Mouse (Mus musculus) thymus, adult 18-20 months (tissue): ENCODE data around the gene Cd22.
"Not testable (repeated sequence)": the region's sequence is repeated elsewhere in the genome, so short reads cannot be mapped to it uniquely, and the experiment has no call there.

Experiments used
- DNase-seq, 2 experiments: peaks; one replicate each; pipeline ENCODE4 v3.0.0; 2022; ENCODE audit warnings: mixed read lengths in 2 of 2

The Cd22 gene

GRCm38 (mm10) chr7:30880176-30880575, at the start of gene Cd22:
TSS of gene Cd22 (minus strand) at chr7:30880342.
- DNase-seq: no peak

GRCm38 (mm10) chr7:30924581-30924980, 44.4 kb upstream of the Cd22 start, which contains the start of gene Hamp2:
TSS of gene Hamp2 (minus strand) at chr7:30924681.
- not testable (repeated sequence) for DNase-seq

DNA sequence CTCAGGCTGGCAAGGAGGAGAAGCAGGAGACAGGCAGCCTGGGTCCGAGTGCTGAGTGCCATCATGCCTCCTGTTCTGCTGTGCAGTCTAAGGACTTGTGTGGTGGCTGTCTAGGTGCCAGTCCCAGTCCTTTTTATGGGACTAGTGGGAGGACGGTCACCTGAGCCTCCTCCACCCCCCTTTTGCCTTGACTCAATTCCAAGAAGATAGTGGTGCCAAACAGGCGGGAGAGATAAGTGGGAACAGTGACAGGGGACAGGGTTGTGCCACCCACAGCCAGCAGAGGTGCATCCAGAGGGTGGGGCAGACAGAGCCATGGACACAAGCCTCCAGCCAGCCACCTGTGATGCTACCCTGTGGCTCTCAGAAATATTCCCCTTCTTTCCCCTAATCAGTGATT, 43.9 kb upstream of the Cd22 start:
- no peak for DNase-seq

- DNase-seq: not testable (repeated sequence)
Observed at GRCm38 (mm10) chr7:30922490-30922889, 42.3 kb upstream of the Cd22 start.

- no peak for DNase-seq
Observed at GRCm38 (mm10) chr7:30920217-30920616, 40.1 kb upstream of the Cd22 start.

DNA sequence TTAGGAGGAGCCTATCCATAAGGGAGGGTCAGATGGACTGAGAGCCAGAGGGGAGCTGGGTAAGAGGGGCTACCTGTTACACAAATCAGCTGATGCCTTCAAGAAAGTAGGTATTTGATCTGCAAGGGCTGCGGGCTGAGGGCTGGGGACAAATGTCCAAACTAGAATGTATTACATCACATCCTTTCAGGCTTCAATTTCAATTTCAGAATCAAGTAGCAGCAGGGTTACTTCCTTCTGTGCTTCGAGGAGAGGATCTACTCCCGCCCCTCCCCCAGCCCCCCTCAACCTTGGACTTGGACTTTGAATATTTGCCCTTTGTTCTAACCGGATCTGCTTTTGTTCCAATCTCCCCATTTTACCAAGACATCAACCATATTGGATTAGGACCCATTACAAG, 37.1 kb upstream of the Cd22 start:
- DNase-seq: no peak

GRCm38 (mm10) chr7:30916713-30917112, 36.6 kb upstream of the Cd22 start:
- no peak for DNase-seq

DNA sequence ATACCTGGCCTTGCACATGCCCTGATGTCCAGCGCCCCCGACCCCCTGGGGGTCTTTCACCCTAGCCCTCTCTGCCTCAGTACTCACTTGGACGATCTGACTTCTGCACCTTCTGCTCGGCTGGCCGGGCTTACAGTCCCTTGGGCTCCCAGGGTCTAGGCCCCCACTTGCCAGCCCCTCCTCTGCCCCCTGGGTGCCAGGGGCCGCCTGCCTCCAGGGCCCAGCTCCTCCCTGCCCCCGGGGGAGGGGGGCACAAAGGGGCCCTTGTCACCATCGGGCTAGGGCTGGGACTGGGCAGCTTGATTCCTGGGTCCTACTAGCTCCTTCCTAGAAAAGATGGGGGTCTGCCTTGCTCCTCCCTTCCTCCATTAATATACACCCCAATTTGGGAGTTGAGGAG, 34.6 kb upstream of the Cd22 start, which contains the start of gene Mag:
Gene Mag (minus strand): TSS at position 142 of the 400 bp plus-strand sequence.
- DNase-seq: no peak

- DNase-seq: no peak
Observed at GRCm38 (mm10) chr7:30909773-30910172, 29.6 kb upstream of the Cd22 start.

DNA sequence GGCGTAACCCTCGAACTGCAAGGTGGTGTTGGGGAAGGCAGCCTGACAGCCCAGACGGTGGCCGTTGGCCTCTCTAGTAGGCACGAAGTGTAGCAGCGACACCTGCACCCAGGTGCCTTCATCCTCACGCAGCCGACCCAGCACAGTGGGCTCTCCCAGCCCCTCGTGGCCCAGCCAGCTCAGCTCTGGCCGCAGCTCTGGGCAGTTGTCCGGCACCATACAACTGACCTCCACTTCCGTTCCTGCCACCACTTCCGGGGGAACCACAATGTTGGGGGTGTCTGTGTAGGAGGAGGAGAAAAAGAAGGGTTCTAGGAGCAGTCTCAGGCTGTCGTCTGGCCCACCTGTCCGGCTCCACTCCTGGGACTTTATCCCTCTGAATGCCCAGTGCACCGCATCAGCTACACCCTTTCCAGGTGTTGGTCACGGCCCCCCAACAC, 28.9 kb upstream of the Cd22 start:
- no peak for DNase-seq

- no peak for DNase-seq
Observed at GRCm38 (mm10) chr7:30908277-30908991, 28.3 kb upstream of the Cd22 start.

DNA sequence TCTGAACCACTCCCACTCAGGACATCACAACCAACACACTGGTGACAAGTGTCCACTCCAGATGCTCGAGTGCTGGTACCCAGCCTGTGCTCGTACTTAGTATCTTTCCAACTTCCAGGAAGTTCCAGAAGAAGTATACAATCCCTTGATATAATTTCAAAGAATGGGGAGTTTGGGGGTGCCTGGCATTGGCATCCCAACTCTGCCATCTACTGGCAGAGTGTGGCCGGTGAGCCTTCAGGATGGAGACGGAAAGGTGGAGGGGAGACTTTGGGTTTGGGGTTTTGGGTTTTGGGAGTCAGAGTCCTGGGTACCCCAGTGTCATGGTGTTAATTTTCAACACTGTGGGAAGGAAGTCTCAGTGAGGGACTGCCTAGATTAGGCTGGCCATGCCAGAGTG, 23.9 kb upstream of the Cd22 start:
- no peak for DNase-seq

DNA sequence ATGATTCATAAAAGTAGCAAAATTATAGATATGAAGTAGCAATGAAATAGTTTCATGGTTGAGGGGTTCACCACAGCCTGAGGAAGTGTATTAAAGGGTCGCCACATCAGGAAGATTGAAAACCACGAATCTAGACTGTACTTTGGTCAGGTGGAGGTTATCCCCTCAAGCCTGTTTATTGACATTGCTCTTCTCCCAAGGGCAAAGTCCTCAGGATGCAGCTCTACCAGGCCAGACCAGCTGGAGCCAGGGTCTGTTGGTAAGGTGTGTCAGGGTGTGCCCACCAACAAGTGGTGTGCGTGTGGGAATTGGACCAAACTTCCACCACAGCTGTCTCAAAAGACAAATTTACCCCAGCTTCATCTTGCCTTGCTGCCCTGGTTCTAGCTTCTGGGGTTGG, 15.1 kb upstream of the Cd22 start:
- no peak for DNase-seq

- DNase-seq: no peak
Observed at GRCm38 (mm10) chr7:30892515-30892914, 12.4 kb upstream of the Cd22 start.

GRCm38 (mm10) chr7:30891746-30892145, 11.6 kb upstream of the Cd22 start:
- DNase-seq: no peak

DNA sequence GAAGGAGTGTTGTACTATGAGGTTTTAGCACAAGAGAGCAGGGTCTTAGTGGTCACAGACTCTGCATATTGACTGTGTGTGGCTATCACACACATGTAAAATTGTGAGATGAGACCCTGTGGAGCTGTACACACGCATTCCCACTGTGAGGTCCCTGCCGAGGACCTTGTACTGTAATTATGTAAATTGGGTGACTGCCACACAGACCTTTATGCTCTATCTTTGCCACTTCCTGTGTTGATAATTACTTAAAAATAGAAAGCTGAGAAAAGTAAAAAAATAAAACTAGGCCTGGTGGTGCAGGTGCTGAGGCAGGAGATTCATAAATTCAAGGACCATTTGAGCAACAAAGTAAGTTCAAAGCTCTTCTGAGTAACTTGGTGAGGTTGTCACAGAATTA, 10.5 kb upstream of the Cd22 start:
- DNase-seq: no peak

DNA sequence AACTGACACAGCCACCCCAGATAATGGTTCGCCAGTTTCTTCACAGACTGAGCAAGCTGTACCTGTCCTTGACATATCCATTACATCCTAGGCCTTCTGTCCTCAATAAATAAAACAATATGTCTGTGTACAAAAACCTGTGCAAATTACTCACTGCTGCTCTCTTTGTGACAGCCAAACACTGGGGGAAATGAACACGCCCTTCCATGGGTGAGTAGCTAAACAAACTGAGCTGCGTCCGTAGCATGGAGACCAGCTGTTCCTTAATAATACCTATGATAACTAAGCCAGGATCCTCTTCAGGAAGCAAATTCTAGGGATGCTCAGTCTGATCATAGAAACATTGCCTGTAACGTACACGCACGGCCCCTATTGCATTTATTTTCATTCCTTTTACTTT, 8.6 kb upstream of the Cd22 start:
- no peak for DNase-seq

GRCm38 (mm10) chr7:30887568-30888188, 7.5 kb upstream of the Cd22 start:
- peak in 1 of 2 experiments; percentile 27 for DNase-seq

DNA sequence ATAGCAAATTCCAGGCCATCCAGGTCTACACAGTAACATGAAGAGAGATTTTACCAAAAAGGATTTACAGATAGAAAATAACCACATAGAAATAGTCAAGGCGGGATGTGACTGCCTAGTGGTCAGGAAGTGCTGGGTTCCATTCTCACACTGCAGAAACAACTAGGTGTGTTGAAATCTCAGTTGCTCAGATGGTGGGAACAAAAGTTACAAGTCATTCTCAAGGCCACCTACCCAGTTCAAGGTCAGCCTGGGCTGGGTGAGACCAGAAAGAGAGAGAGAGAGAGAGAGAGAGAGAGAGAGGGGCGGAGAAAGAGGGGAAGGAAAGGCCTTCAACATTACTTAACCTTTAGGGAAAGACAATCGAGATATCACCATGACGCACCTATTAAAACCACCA, 6.7 kb upstream of the Cd22 start:
- no peak for DNase-seq

DNA sequence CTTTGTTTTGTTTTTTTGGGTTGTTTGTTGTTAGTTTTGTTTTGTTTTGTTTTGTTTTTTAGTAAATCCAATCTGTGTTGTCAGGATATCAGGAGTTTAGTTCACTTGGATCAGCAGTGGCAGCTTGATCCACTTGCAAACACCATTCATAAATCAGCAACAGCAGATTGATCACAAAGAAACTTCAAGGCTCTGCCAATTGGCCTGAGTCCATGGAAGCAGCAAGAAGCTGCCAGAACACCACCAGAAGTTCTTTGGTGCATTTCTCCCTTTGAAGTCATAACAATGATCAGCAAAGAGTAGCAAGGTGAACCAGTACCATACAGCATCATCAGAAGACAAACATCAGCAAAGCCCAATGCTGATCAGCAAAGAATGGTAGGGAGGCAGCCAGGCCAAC, 3.9 kb upstream of the Cd22 start:
- no peak for DNase-seq

- no peak for DNase-seq
Observed at GRCm38 (mm10) chr7:30881367-30881766, 1.2 kb upstream of the Cd22 start.

DNA sequence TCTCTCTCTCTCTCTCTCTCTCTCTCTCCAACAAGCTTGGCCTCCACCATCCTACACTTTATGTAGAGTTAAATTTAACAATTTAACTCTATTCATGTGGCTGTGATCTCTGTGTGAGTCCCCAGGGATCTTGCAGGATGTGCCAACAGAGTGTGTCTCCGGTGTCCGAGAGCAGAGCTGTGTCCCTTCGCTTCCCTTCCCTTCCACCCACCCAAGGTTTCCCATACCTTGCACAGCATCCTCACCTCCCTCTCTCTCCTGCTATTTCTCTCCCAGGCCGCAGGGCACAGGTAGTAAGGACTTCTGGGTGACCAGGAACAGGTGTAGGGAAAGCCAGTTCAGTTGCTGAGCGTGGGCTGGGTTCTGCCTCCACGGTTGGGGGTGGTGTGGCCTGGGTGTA, 1.2 kb downstream of the Cd22 start:
- no peak for DNase-seq

GRCm38 (mm10) chr7:30873083-30873482, 7.1 kb downstream of the Cd22 start:
- peak; percentile 23 to 27 for DNase-seq

- DNase-seq: no peak
Observed at GRCm38 (mm10) chr7:30863386-30863785, 16.8 kb downstream of the Cd22 start.

- DNase-seq: no peak
Observed at GRCm38 (mm10) chr7:30861464-30861863, 18.7 kb downstream of the Cd22 start, which contains the start of gene Ffar1. TSS of gene Ffar1 (minus strand) at chr7:30861564.
